Mouse (Mus musculus): Measurements from ENCODE around the gene Gm11985.

The Gm11985 gene

DNA sequence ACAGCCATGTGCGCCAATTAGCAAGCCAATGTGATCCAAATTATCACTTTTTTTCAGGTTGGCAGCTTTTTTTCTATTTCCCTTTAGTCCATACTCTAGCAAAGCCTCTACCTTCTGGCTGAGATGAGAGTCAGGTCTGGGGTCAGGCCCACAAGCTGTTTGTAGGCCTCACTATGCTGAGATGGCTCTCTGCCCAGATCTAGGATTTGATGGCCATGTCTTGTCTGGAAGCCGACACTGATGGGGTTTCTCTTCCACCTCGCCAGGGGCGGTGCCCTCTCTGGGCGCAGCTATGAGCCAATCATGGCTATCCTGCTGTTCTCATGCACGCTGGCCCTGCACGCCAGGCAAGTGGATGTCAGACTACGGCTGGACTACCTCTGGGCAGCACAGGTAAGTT, 37.9 kb downstream of the Gm11985 start:
- peak; percentile 86 for DNase-seq

DNA sequence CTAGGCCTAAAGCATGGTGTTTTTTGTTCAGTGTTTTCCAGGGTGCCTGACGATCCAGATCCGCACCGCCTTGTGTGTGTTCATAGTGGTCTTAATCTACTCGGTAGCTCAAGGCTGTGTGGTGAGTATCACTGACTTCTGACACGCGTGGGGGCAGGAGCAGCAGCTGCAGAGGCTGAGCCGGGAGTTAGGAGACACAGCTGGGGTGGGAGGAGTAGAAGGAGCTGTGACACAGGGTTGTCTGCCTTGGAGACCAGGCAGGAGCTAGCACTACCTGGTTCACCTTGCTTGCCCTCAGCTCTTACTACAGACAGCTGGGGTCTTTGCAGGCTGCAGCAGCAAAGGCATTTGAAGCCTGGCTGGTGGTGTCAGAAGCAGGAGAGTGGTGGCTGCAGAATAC, 38.9 kb downstream of the Gm11985 start:
- DNase-seq = no peak

DNA sequence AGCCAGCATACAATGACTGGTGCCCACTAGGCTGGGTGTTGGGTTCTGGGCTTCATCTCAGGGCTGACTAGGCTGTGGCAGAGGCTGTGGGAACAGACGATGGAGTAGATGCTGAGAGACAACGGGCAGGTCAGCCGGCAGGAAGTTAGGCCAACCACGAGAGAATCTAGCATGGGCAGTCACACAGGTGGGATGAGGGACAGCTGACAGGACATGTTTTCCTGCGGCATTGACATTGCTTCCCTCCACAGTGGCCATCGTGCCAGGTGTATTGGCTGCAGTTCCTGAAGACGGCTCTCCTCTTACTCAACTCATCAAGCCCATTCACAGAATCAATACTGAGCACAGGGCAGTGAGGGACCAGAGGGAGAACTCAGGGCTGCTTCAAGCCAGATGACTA, 40.4 kb downstream of the Gm11985 start:
- DNase-seq = no peak

DNA sequence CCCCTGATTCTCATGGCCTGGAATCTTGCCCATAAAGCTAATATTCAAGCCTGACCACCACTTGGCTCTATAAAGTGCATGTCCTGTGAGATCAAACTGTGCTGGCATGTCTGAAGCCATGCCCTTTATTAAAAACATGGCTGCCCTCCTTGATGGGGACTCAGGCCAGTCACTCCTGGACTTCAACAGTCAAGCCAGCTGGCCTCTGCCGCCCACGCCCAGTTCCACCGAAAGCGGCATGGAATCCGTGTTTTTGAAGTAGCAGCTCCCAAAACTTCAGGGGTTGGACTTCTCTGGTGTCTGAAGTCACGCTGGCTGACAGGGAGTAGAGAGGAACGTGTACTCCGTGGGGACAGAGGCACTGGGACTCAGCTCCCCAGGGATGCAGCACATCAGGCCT, 40.8 kb downstream of the Gm11985 start:
- no peak for DNase-seq

DNA sequence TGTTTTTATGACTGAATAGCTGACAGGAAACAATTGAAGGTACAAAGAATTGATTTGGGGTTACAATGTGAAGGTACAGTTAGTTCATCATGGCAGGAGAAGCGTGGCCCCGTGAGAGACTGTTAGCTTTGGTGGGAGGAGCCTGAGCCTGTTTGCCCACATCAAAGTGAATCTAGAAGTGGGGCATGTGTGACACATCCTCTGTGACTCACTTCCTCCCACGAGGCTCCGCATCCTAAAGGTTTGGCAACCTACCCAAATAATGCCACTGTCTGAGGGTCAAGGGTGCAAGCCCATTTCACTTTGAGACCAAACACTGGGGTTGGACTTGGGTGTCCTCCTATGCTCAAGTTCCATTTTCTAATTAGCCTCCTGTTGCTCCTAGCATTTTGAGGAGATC, 43.1 kb downstream of the Gm11985 start:
- DNase-seq = no peak

DNA sequence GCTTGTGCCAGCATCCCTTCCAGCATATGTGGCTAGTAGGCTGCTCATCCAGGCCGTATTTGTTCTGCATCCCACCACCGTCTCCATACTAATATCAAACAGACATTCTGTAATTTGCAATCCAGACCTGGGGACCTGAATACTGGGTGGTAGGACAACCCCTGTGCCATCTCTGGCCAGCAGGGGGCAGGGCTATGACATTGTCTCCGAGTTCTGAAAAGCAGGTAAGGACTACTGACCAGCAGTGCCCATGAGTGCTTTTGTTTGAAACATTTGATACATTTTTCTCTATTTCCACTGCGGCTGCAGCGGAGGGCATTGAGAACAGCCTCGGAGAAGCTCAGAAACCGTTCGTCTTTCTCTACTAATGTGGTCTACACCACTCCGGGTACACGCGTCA, 44.0 kb downstream of the Gm11985 start:
- no peak for DNase-seq

DNA sequence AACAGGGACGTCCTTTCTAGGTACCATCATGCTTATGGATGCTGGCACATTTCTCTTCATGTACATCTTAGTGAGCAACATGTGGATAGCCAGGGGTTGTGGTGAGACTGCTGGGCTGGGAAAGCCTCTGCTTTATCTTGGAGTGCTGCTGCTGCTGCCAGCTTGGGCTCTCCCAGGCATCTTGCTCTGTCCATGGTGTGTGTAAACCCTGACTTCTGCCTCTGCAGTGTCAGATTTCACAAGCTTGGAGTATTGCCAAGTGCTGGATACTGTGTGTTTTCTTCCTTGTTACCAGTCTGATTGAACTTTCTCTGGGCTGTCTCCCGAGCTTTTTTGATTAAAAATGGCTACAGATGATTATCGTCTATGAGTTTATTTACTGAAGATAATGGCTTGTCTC, 45.6 kb downstream of the Gm11985 start:
- no peak for DNase-seq

DNA sequence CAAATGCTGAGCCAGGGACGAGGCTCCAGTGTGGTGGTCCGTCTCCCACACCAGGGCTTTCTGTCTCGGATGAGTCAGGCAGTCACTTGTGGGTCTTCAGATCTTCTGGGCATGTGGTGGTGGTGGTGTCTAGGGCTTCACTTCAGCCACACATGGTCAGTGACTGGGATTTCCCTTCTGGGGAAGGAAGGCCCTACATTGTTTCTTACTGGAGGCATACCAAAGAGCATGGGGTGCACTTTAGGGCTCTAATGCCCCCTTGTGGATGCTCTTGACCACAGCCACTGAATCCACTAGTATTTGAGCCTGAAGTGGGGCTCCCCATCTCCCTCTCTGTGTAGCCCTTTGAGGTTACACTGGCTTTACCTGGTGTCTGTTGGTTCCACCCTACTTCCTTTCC, 47.9 kb downstream of the Gm11985 start:
- peak; percentile 64 for DNase-seq

DNA sequence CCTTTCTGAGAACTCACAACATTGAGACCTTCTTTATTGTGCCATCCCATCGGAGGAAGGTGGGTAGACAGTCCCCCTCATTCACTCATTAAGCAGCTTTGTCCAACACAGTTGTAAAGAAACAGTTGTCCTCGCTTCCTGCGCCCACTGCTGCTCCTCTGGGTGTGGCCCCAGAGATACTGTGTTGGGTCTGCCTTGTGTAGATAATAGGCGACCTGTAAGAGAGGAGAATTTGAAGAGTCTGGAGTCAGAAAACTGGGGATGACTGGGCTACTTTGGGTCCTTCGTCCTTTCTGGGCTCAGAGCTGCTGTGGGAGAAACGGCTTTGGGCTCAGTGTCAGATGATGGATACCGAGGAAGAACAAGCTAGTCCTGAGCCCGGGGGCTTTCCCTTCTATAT, 50.0 kb downstream of the Gm11985 start:
- DNase-seq = no peak

DNA sequence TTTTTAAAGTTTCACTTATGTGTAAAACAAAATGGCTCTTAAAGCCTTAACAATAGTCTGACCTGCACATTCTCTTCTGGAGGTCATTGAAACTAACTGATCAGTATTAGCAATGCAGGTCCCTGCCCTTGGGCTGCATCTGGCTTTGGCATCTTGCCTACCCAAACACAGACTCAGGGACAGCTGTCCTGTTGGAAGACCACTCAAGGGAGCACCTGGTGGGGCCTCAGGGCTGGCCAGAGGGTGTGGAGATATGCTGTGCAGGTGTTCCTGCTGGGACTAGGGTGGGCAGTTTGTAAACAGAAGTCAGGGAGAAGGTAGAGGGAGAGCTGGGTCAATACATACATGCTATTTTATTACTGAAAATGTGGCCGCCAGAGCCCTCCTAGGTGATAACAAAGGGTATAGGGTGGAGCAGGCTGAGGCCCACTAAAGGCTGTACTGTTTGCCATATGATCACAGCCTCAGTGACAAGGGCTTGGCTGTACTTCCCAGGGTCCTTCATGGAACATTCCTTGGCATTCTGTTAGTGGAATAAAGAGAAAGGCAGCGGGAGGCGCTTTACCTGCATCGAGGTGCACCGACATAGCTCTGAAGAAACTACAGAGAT, 52.0 kb downstream of the Gm11985 start:
- peak; percentile 40 for DNase-seq

DNA sequence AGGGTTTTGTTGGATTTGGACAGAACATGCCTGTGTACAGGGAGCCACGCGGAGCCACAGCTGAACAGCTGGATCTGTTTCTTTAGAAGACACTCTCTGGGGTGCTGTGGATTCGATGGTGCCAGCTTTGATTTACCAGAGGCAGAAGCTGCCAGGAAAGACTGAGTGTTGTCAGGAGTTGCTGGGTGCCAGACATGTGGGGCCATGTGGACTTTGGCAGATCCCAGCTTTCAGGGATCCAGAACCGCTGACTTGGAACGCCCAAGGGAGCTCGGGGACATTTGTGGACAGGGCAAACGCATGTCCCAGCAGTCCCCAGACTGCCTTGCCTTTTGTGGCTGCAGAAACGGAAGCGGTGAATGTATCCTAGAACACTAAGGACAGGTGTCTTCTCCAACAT, 52.6 kb downstream of the Gm11985 start:
- peak; percentile 49 for DNase-seq

DNA sequence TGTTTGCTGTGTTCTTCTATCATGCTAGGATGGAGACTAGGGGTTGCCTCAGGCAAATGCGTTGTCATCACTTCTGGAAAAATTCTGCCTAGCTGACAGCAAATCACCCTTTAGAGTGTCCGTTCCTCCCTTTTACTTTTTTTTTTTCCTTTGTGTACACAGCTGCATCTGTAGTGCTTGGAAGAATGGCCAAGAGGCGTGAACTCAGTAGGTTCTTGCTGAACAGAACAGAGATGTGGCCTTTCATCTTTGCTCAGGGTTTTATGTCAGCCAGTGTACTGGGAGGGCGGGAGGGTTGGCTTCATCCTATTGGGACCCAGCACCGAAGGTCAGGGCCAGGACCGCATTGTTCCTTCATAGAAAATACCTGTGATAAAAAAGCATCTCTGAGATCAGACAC, 53.1 kb downstream of the Gm11985 start:
- no peak for DNase-seq

DNA sequence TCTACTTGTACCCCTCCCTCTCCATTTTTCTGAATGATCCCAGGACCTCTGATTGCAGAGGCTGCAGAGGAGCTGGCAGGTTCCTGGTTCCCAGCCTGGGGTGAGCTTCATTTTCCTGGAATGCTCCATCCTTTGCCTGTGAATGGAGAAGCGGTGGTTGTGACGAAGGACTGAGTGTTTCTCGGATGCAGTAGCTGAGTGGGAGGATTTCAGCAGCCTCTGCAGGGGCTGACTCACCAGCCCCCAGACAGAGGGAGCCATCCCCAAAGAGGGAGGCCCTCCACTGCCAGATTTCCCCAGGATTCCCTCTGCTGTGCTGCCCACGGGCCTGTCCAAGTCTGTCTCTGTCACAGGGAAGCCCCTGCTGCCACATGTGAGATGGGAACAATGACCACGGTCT, 54.0 kb downstream of the Gm11985 start:
- peak; percentile 33 for DNase-seq

DNA sequence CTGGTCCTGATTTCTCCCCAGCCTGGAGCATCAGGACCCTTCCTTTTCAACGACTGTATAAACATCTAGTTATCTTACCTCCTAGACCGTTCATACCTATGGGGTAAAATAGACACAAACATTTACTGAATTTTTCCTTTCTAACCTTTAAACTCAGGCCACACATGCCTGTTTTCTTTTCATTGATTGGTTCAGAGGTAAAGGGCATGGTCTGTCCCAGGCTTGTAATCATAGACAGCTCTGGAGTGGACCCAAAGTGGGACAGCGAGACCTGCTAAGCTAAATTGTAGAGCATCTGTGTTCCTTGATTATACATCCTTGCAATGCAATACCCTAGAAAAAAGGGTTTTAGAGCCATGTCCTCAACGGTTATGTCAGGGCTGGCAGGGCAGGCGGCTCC, 54.6 kb downstream of the Gm11985 start:
- no peak for DNase-seq

All from cerebellum, adult 11-12 months (tissue).